Mouse (Mus musculus) heart, embryonic 16.5 days (tissue): Measurements from ENCODE around the gene Lactb. TPM values are rescaled to one million over a fixed set of nuclear protein-coding genes. Genes with fewer than 3 reads are reported as not detected.

Experiments
- ATAC-seq: fragments of 200-750 bp; cut with Nextera tagmentation; replicated peaks from 2 replicates; pipeline ENCODE4 v1.8.0; 2017; ENCODE audit warnings: moderate number of reproducible peaks; ENCODE audit not compliant: insufficient read depth, low FRiP score; ENCODE audit errors: extremely low read depth
- H3K27ac ChIP-seq: fragments of 300-500 bp; sonication (generic); 2 replicates; pipeline ENCODE4 v1.5.1; 2014; ENCODE audit warnings: mild to moderate bottlenecking, low read length, control low read depth, moderate library complexity
- H3K27me3 ChIP-seq: fragments of 300-500 bp; sonication (generic); 2 replicates; pipeline ENCODE4 v1.6.1; 2014; ENCODE audit warnings: low read length, mixed read lengths; ENCODE audit not compliant: control insufficient read depth, insufficient read depth
- H3K36me3 ChIP-seq: fragments of 300-500 bp; sonication (generic); 2 replicates; pipeline ENCODE4 v1.6.1; 2014; ENCODE audit not compliant: control insufficient read depth, insufficient read depth
- H3K4me1 ChIP-seq: fragments of 300-500 bp; sonication (generic); 2 replicates; pipeline ENCODE4 v1.6.1; 2014; ENCODE audit warnings: low read length, mixed read lengths; ENCODE audit not compliant: control insufficient read depth, insufficient read depth
- H3K4me2 ChIP-seq: fragments of 300-500 bp; sonication (generic); 2 replicates; pipeline ENCODE4 v1.6.1; 2014; ENCODE audit warnings: low read depth, mild to moderate bottlenecking, control low read depth, low read length
- H3K4me3 ChIP-seq: fragments of 300-500 bp; sonication (generic); 2 replicates; pipeline ENCODE4 v1.5.1; 2014; ENCODE audit warnings: mild to moderate bottlenecking, control low read depth, low read length
- H3K9ac ChIP-seq: fragments of 300-500 bp; sonication (generic); 2 replicates; pipeline ENCODE4 v1.6.1; 2014; ENCODE audit warnings: low read length, control low read depth
- H3K9me3 ChIP-seq: fragments of 300-500 bp; sonication (generic); replicated peaks from 2 replicates; pipeline ENCODE4 v1.6.1; 2016; ENCODE audit warnings: low read length; ENCODE audit not compliant: control insufficient read depth
- WGBS: fragments of 180-500 bp; shearing (Covaris S2); extraction: QIAGEN DNeasy Blood & Tissue Kit; methylation state at CpG from one replicate; pipeline ENCODE4 v1.1.7; 2014; 5-methylcytosine and 5-hydroxymethylcytosine counted together
- polyA plus RNA-seq: library from polyadenylated mRNA; unstranded; fragments of >200 nt; fragmentation: Nextera tagmentation; extraction: Ambion mirVana; gene quantifications from 2 replicates; pipeline ENCODE4 v1.2.1, GENCODE M21; 2015

Gene Lactb
- polyA plus RNA-seq, 1 experiment from 2014 or later, result 6.3 TPM

DNA sequence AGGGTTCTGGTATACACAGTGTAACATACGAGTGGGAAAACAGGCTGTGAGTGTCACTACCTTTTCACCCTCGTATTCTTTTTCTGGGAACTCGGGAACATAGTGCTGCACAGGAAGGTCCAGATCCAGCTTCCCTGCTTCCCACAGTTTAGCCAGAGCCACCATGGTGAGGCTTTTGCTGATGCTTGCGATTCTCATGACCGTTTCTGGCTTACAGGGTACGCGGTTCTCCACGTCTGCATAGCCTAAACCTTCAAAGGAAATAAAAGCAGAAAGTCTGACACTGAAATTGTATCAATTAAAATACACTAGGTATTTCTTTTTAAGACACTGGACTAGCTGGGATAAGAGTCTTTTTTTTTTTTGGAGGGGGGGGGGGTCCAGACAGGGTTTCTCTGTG is 4.2 kb downstream of the Lactb start:
- Histone ChIP-seq H3K4me1 (peaks cover 7% of the 10 kb centered on the region), H3K9me3 (no peaks in the 10 kb centered on the region), H3K27ac (no peak overlapping the region), H3K27me3 (no peaks in the 10 kb centered on the region), H3K36me3 (peaks cover 12% of the 10 kb centered on the region), H3K4me3 (no peak overlapping the region), H3K9ac (no peak overlapping the region), H3K4me2 (no peak overlapping the region)
- no peak for ATAC-seq
- WGBS, result 88% methylated on average over 8 of the region's 8 CpGs

DNA sequence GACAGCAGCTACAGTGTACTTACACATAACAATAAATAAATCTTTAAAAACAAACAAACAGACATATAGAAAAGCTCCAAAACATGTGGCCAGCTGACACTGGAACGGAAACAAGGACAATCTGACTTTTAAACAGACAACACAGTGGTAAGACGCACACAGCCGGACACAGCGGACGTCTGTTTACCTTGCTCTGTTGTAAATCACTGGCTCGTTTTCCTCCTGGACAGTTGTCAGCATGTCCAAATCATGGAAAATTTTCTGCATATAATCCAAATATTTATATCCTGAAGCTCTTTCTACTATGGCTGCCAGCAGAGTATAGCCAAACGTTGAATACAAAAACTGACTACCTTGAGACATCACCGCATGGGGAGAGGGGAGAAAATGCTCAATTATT is 7.8 kb downstream of the Lactb start:
- Histone ChIP-seq H3K4me1 (no peaks in the 10 kb centered on the region), H3K9me3 (no peaks in the 10 kb centered on the region), H3K36me3 (peaks cover 12% of the 10 kb centered on the region), H3K27ac (no peak overlapping the region), H3K4me3 (no peak overlapping the region), H3K4me2 (no peak overlapping the region), H3K9ac (no peak overlapping the region), H3K27me3 (no peaks in the 10 kb centered on the region)
- no peak for ATAC-seq
- 85% methylated on average over 8 of the region's 8 CpGs for WGBS

DNA sequence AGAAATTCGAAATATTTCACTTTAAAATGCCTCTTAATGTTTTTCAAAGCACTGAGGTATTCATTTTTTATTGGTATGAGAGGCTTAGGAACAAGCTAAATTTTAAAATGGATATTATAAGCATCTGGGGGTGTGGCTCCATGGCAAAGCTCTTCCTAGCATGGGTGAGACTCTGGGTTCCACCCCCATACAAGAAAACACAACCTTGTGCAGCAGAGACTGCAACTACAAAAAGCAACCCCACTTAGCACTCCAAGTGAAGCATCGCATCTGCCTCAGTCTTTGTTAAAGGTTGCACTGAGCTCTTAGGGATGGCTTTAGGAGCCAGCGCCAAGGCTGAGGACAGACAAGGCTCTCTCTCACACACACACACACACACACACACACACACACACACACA is 13.8 kb downstream of the Lactb start:
- H3K27me3 ChIP-seq, result no peaks in the 10 kb centered on the region
- 69% methylated on average over 3 of the region's 3 CpGs for WGBS

DNA sequence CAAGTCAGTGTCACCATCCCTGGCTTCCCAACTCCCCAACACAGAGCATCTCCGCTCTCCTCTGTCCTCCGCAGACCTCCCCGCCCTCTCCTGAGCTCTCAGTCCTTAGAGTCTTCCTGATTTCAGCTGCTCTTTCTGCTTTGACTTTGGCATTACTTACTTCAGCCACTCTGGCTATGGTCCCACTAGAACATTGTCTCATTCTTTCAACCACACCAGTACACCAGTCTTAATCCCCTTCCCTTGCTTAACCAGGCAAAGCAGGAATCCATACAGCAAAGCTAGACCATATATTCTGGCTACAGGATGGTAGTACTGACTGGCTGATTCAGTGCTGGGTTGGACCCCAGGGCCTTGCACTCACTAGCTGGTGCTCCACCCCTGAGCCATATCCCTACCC is 17.8 kb downstream of the Lactb start:
- no peak for ATAC-seq
- WGBS, result 92% methylated on average over 3 of the region's 3 CpGs

More for the DNA sequence above, 13.8 kb downstream of the Lactb start:
- Histone ChIP-seq H3K27ac (no peak overlapping the region), H3K9ac (no peak overlapping the region), H3K4me1 (no peaks in the 10 kb centered on the region), H3K9me3 (no peaks in the 10 kb centered on the region), H3K36me3 (no peaks in the 10 kb centered on the region), H3K4me3 (no peak overlapping the region), H3K4me2 (no peak overlapping the region)
- no peak for ATAC-seq

DNA sequence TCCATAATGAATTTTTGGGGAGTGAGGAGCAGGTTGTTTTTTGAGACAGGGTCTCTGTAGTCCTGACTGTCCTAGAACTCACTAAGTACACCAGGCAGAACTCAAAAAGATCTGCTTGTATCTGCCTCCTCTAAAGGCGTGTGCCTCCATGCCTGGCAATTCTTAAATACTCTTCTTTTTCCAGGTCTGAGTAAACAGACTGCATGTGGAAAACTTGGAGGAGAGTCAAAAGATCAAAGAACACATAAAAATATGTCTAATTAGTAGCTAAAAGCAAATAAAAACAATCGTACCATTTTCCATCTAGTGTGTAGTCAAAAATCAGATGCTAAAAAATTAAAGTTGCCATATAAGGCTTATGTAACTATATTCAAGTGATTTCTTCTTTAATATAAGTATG is 22.4 kb downstream of the Lactb start:
- Histone ChIP-seq H3K4me3 (no peak overlapping the region), H3K9ac (no peak overlapping the region), H3K27ac (no peak overlapping the region), H3K36me3 (peaks cover 7% of the 10 kb centered on the region; the same call in 1 of the 2 replicates), H3K4me2 (no peak overlapping the region), H3K9me3 (no peaks in the 10 kb centered on the region), H3K4me1 (no peaks in the 10 kb centered on the region), H3K27me3 (no peaks in the 10 kb centered on the region)
- 88% methylated on average over 2 of the region's 2 CpGs for WGBS
- ATAC-seq, result no peak

More for the DNA sequence above, 17.8 kb downstream of the Lactb start:
- H3K36me3 ChIP-seq, result no peaks in the 10 kb centered on the region
- H3K27me3 ChIP-seq, result no peaks in the 10 kb centered on the region
- H3K4me2 ChIP-seq, result no peak overlapping the region
- H3K9ac ChIP-seq, result no peak overlapping the region
- no peaks in the 10 kb centered on the region for H3K4me1 ChIP-seq
- no peaks in the 10 kb centered on the region for H3K9me3 ChIP-seq
- no peak overlapping the region for H3K4me3 ChIP-seq
- no peak overlapping the region for H3K27ac ChIP-seq

DNA sequence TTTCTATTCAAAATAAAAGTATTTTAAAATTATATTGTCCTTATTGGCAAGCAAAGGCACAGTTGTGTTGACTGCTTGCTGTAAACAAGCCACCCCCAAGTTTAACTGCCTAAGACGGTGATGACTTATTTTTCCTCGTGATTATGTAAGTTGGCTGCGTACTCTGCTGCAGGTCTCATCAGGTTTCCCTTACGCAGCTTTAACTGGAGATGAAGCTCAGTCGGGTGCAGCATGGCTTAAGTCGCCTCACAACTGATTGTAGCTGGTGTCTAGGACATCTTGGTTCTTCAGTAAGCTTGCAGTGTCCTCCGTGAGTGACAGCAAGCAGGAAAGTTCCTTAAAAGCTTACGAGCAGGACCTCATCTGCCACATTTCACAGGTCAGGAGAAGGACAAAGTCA is 23.0 kb downstream of the Lactb start:
- WGBS, result 77% methylated on average over 8 of the region's 8 CpGs
- no peak overlapping the region for H3K4me2 ChIP-seq
- H3K9me3 ChIP-seq, result no peaks in the 10 kb centered on the region
- H3K36me3 ChIP-seq, result peaks cover 7% of the 10 kb centered on the region; the same call in 1 of the 2 replicates
- no peaks in the 10 kb centered on the region for H3K27me3 ChIP-seq
- no peak overlapping the region for H3K4me3 ChIP-seq
- H3K9ac ChIP-seq, result no peak overlapping the region
- no peak for ATAC-seq
- no peak overlapping the region for H3K27ac ChIP-seq
- no peaks in the 10 kb centered on the region for H3K4me1 ChIP-seq

DNA sequence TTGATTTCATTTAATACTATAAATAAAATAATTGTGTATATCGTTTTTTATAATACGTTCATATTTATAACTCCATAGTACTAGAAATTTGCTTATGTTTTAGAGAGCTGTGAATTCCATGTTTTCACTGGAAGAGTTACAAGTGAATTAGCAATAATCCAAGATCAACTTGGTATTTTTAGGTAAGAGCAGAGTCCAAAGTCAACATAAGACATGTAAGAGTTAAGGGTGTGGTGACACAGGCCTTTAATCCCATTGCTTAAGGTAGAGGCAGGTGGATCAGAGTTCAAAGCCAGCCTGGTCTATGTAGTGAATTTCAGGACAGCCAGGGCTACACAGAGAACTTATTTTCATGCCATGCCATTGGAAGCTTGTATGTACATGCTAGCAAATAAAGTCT is 26.7 kb downstream of the Lactb start:
- 94% methylated on average over 2 of the region's 2 CpGs for WGBS
- Histone ChIP-seq H3K4me1 (peaks cover 2% of the 10 kb centered on the region; the same call in 1 of the 2 replicates), H3K9ac (no peak overlapping the region), H3K4me3 (no peak overlapping the region), H3K27ac (no peak overlapping the region), H3K27me3 (no peaks in the 10 kb centered on the region), H3K9me3 (no peaks in the 10 kb centered on the region), H3K36me3 (peaks cover 7% of the 10 kb centered on the region; the same call in 1 of the 2 replicates), H3K4me2 (no peak overlapping the region)
- no peak for ATAC-seq

DNA sequence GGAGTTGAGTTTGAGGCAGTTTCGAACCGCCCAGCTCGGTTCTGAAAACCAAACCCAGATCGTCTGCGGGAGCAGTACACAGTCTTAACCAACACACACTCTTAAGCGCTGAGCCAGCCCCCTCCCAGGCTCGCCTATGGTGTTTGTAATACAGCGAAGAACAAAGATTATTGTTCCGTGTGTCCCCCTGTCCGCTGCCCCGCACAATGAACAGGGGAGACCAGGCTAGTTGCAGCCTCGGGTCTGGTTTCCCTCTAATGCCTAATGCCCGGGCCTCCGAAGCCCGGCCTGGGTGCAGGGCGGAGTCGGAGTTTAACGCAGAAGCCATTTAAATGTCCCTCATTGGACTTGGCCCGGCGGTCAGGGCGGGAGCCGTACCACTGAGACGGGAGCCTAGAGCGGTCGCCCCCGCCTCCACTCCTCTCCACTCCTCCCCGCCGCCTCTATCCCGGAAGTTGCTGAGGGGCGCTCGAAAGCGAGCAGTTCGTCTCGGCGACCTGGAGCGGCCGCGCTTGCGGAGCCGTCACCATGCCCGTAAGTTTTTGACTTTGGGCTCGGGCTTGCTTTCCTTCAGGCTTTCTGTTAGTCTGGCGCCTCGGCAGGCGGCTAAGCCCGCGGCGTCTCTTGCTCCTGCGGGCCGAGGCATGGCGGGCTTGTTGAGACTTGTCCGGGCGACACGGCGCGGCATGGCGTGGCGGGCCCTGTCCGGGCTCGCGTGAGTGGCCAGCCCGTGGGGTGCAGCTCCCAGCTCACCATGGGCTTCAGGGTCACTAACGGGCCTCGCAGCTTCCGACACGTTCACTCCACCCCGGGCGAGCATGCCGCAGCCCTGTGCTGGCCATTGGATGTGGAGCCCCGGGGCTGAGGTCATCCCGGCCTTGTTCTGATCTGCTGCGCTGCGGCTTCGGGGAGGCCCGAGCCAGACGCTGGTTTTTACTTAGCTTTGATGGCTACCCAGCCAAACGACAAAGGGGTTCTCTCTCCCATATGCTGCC is 29.3 kb downstream of the Lactb start, which contains the start of gene Rps27l:
Gene Rps27l, plus strand, starts transcription at position 440 of the 995 bp plus-strand sequence.
- under 1% methylated on average over 77 of the region's 77 CpGs for WGBS
- H3K4me2 ChIP-seq, result peak within 1 kb of the TSS; percentile 86
- peak within 1 kb of the TSS; percentile 97 for H3K27ac ChIP-seq
- no peaks in the 10 kb centered on the region for H3K9me3 ChIP-seq
- peak within 1 kb of the TSS; percentile 83 for H3K9ac ChIP-seq
- H3K4me3 ChIP-seq, result peak within 1 kb of the TSS; percentile 84
- H3K27me3 ChIP-seq, result no peaks in the 10 kb centered on the region
- ATAC-seq, result peak; percentile 99
- H3K36me3 ChIP-seq, result peaks cover 7% of the 10 kb centered on the region; the same call in 1 of the 2 replicates
- H3K4me1 ChIP-seq, result peaks cover 2% of the 10 kb centered on the region; the same call in 1 of the 2 replicates

DNA sequence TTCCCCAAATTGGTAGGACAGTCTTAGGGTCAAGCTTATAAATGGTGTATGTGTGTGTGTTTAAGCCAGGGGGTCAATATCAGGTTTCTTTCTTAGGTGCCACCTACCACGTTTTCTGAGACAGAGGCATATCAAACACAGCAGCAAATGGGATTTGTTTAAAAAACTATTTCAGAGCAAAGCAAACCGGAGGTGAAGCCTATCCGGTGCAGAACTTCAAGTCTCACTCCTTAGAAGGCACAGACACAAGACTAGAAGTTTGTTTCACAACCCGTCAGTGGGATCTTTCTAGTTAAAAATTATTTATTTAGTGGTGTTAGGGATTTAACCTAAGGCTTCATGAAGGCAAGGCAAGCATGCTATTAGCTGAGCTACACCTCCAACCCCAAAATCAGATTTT is 30.1 kb downstream of the Lactb start:
- H3K9me3 ChIP-seq, result no peaks in the 10 kb centered on the region
- H3K4me2 ChIP-seq, result peak overlapping the region; percentile 86
- WGBS, result 15% methylated on average over 4 of the region's 4 CpGs
- peaks cover 7% of the 10 kb centered on the region; the same call in 1 of the 2 replicates for H3K36me3 ChIP-seq
- ATAC-seq, result no peak
- H3K27ac ChIP-seq, result peak overlapping the region; percentile 97
- H3K9ac ChIP-seq, result peak overlapping the region; percentile 83
- peaks cover 2% of the 10 kb centered on the region; the same call in 1 of the 2 replicates for H3K4me1 ChIP-seq
- no peaks in the 10 kb centered on the region for H3K27me3 ChIP-seq
- peak overlapping the region; percentile 84 for H3K4me3 ChIP-seq
